Mouse (Mus musculus): ENCODE data around the gene Ifitm7.

- TF ChIP-seq CTCF (IDR thresholded peaks at IDR 0.05; ENCODE audit: extremely low read depth, insufficient read length, insufficient replicate concordance, low read depth, low read length) = no peak
- no peak for TF ChIP-seq POLR2A (IDR thresholded peaks at IDR 0.05; ENCODE audit: low read depth, low read length)
Observed at GRCm38 (mm10) chr16:13983161-13983560, 3.5 kb downstream of the Ifitm7 start.
